Mouse (Mus musculus): ENCODE results near the gene Wee1.

GRCm38 (mm10) chr7:110160601-110161000 lies 38.8 kb downstream of the Wee1 start:
- no peak for TF ChIP-seq GATA1 (IDR thresholded peaks at IDR 0.05; ENCODE audit: borderline replicate concordance, low read length)
- TF ChIP-seq FLI1 (IDR thresholded peaks at IDR 0.05; ENCODE audit: low read length): no peak

Measured in megakaryocyte, embryonic 14.5 days (primary cell).